Mouse (Mus musculus): ENCODE results near the gene Zfp958. TPM values are rescaled to one million over a fixed set of nuclear protein-coding genes. Genes with fewer than 3 reads are reported as not detected.

The Zfp958 gene
- total RNA-seq, 1 experiment: 16.7 TPM

DNA sequence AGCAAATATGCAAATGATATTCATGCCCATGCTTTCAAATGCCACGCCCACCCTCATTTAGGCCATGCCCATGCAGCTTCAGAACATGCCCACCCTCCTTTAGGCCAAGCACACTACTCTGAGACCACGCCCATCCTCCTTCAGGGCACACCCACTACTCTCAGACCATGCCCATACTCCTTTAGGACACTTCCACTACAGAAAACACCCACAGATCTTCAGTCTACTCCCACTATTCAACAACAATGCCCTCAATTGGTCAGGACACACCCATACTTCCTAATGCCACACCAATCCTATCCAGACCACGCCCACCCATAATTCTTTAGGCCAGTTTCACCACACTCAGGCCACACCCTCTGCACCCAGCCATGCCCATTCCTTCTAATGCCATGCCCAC is 66.8 kb downstream of the Zfp958 start:
- no peak overlapping the region for H3K4me3 ChIP-seq (ENCODE audit: insufficient read depth in 1 of 2, low read depth in 1 of 2, low read length in 2 of 2, poor library complexity in 1 of 2, severe bottlenecking in 1 of 2)
- in situ Hi-C loops (cut with MboI; ENCODE audit: low sequenced_read_pairs in 2 of 2, unreplicated experiment in 2 of 2): no loop called here
- H3K27ac ChIP-seq (ENCODE audit: insufficient read depth, low read depth, low read length, poor library complexity, severe bottlenecking): no peak overlapping the region
- no peak for DNase-seq (ENCODE audit: low read depth, low spot score)
- peaks cover 2% of the 10 kb centered on the region; the same call in 1 of the 2 replicates for H3K9me3 ChIP-seq (ENCODE audit: control insufficient read depth, insufficient read depth, low read depth, low read length)
- peaks cover 4% of the 10 kb centered on the region; the same call in 1 of the 2 replicates for H3K36me3 ChIP-seq (ENCODE audit: control insufficient read depth, insufficient read depth, low read length, poor library complexity, severe bottlenecking)
- TF ChIP-seq MAFK (IDR thresholded peaks at IDR 0.05; ENCODE audit: insufficient read depth, low read depth, low read length) (no peak), ZNF384 (IDR thresholded peaks at IDR 0.05; ENCODE audit: low read depth, low read length) (no peak), CHD2 (IDR thresholded peaks at IDR 0.05; ENCODE audit: low read depth, low read length) (no peak), HCFC1 (IDR thresholded peaks at IDR 0.05; ENCODE audit: borderline replicate concordance, insufficient read depth, low read length) (no peak), ZC3H11A (IDR thresholded peaks at IDR 0.05; ENCODE audit: borderline replicate concordance, low read depth, low read length) (no peak)
- no peak overlapping the region for H3K9ac ChIP-seq (ENCODE audit: insufficient read depth, low read depth, low read length, poor library complexity, severe bottlenecking)
- H3K4me1 ChIP-seq (ENCODE audit: control insufficient read depth in 2 of 2, insufficient read depth in 2 of 2, low read length in 2 of 2, poor library complexity in 1 of 2): no peaks in the 10 kb centered on the region; a peak in 1 of 4 replicates

Other genes with a start within 250 kb of the Zfp958 start
- gene Cers4, start 120.1 kb upstream of the Zfp958 start, total RNA-seq (2012; rRNA removed): 32.3 and 45.9 TPM in 2 replicates
- 31.0 and 40.2 TPM in 2 replicates for gene Shcbp1, start 166.4 kb downstream of the Zfp958 start, total RNA-seq (2012; rRNA removed)